Mouse (Mus musculus) kidney, postnatal 14 days (tissue): ENCODE results near the gene Defb20.

Source experiments
- DNase-seq: peaks from one replicate; pipeline ENCODE4 v3.0.0; 2022; ENCODE audit warnings: mixed read lengths

The Defb20 gene

GRCm38 (mm10) chr2:152500204-152500862 lies 23.5 kb downstream of the Defb20 start:
- no peak for DNase-seq

- DNase-seq, result no peak
Measured at GRCm38 (mm10) chr2:152500863-152501229, 24.0 kb downstream of the Defb20 start.

- DNase-seq, result no peak
Measured at GRCm38 (mm10) chr2:152503950-152504349, 27.1 kb downstream of the Defb20 start.

GRCm38 (mm10) chr2:152511592-152511991 lies 34.7 kb downstream of the Defb20 start, which contains the start of gene Defb26:
Gene Defb26, minus strand, starts transcription at chr2:152511692.
- no peak for DNase-seq

GRCm38 (mm10) chr2:152516084-152516483 lies 39.2 kb downstream of the Defb20 start:
- no peak for DNase-seq

- no peak for DNase-seq
Measured at GRCm38 (mm10) chr2:152517981-152518380, 41.1 kb downstream of the Defb20 start, which contains the start of gene Defb28. Gene Defb28, plus strand, starts transcription at chr2:152518255.
